Comparison of ENCODE assay signal across 23 mouse cellular contexts in the genomic region with DNA sequence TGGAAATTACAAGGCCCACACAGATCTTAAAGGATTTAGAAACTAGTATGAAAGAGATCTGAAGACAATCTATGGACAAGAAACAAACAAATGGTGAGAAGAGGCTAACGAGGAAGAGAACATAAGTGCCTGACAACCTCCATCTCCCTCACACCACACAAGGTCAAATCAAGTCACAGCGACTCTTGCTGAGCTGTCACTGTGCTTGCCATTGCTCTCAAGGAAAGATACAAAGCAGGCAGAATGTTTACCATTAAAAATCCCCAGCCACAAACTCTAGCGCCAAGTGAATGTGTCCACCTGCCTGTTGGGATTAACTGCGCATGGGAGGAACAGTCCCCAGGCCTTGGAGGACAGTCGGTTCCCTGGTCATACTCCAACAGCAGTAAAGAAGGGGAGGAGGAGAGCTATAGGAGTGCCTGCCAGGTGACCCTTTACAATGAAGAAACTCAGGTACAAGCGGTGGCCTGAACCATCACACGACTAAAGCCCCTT. TPM values are rescaled to one million over a fixed set of nuclear protein-coding genes. Genes with fewer than 3 reads are reported as not detected.
DNase-seq lines count a peak whose midpoint lies in the region; ATAC-seq and TF ChIP-seq lines count a peak whose summit lies in the region.
"Had no signal": no experiment of that assay in that cellular context is flagged by ENCODE, and none has a peak within 500 bp of the region (broad histone marks: within the 10 kb centered on the region; RNA-seq: fewer than 3 reads in every experiment).

No protein-coding gene starts in this region.

- no peak overlapping the region for H3K9ac ChIP-seq in lung, embryonic 14.5 days
- no peak overlapping the region for H3K9ac ChIP-seq in lung, embryonic 16.5 days (ENCODE audit: low read length)
- H3K9ac ChIP-seq: embryonic facial prominence, embryonic 12.5 days; forebrain, embryonic 13.5 days; forebrain, embryonic 15.5 days had no signal

- H3K27me3 ChIP-seq in heart, embryonic 10.5 days (ENCODE audit: insufficient read depth, poor library complexity, severe bottlenecking): no peaks in the 10 kb centered on the region
- H3K27me3 ChIP-seq in lung, embryonic 14.5 days (ENCODE audit: insufficient read depth, low read length): no peaks in the 10 kb centered on the region
- H3K27me3 ChIP-seq in lung, embryonic 16.5 days (ENCODE audit: control insufficient read depth, insufficient read depth, low read depth, low read length): no peaks in the 10 kb centered on the region
- H3K27me3 ChIP-seq: CH12.LX; embryonic facial prominence, embryonic 12.5 days; forebrain, embryonic 13.5 days; forebrain, embryonic 15.5 days; Patski had no signal

- DNase-seq in adrenal gland, adult 2 months: peak; percentile 18
- DNase-seq in adrenal gland, postnatal 36 days: no peak
- no peak for DNase-seq in heart, embryonic 10.5 days (ENCODE audit: low spot score)
- no peak for DNase-seq in heart, adult 18-20 months
- peak; percentile 60 for DNase-seq in lung, embryonic 14.5 days
- no peak for DNase-seq in lung, postnatal 4 days
- DNase-seq in lung, postnatal 36 days: no peak
- DNase-seq: B cell, adult 2 months; cerebellum, adult 11-12 months; cerebellum, adult 2 months; cerebellum, adult 9-10 months; cerebellum, postnatal 10 days; cerebellum, postnatal 25 days had no signal

- no peaks in the 10 kb centered on the region for H3K9me3 ChIP-seq in heart, embryonic 10.5 days
- H3K9me3 ChIP-seq in lung, embryonic 14.5 days (ENCODE audit: low read depth, low read length): no peaks in the 10 kb centered on the region
- H3K9me3 ChIP-seq in lung, embryonic 16.5 days (ENCODE audit: control insufficient read depth, low read length): no peaks in the 10 kb centered on the region
- H3K9me3 ChIP-seq: embryonic facial prominence, embryonic 10.5 days; embryonic facial prominence, embryonic 12.5 days; forebrain, embryonic 13.5 days; forebrain, embryonic 15.5 days; G1E had no signal

- no peak for TF ChIP-seq CTCF in lung, embryonic 14.5 days (IDR thresholded peaks at IDR 0.05; ENCODE audit: low read depth)

- peak overlapping the region; percentile 24; the same call in 1 of the 2 replicates for H3K27ac ChIP-seq in heart, embryonic 10.5 days
- peak overlapping the region; percentile 81 for H3K27ac ChIP-seq in lung, embryonic 14.5 days (ENCODE audit: low read depth)
- H3K27ac ChIP-seq in lung, embryonic 16.5 days (ENCODE audit: low read length): peak overlapping the region; percentile 63; the same call in 1 of the 2 replicates
- H3K27ac ChIP-seq: embryonic facial prominence, embryonic 10.5 days; embryonic facial prominence, embryonic 12.5 days; forebrain, embryonic 13.5 days; forebrain, embryonic 15.5 days had no signal

- WGBS in heart, embryonic 10.5 days: 81% methylated on average over 7 of the region's 7 CpGs
- 60% methylated on average over 7 of the region's 7 CpGs for WGBS in lung, embryonic 14.5 days
- WGBS in lung, embryonic 16.5 days: 66% methylated on average over 7 of the region's 7 CpGs

- no peak overlapping the region for H3K4me2 ChIP-seq in lung, embryonic 14.5 days
- H3K4me2 ChIP-seq in lung, embryonic 16.5 days (ENCODE audit: low read depth, low read length): no peak overlapping the region
- H3K4me2 ChIP-seq: embryonic facial prominence, embryonic 12.5 days; forebrain, embryonic 13.5 days; forebrain, embryonic 15.5 days had no signal

- peak; percentile 50; the same call in 1 of the 2 replicates for ATAC-seq in lung, embryonic 14.5 days (ENCODE audit: insufficient read depth)
- peak; percentile 64 for ATAC-seq in lung, embryonic 16.5 days (ENCODE audit: low read depth)
- ATAC-seq: activated CD4-positive, CD25-positive, alpha-beta regulatory T cell, adult 4 months; CD4-positive, CD25-positive, alpha-beta regulatory T cell, adult 4 months; forebrain, embryonic 13.5 days; forebrain, embryonic 15.5 days; Patski had no signal

- H3K4me3 ChIP-seq in heart, embryonic 10.5 days: no peak overlapping the region
- H3K4me3 ChIP-seq in lung, embryonic 14.5 days (ENCODE audit: low read depth, low read length): no peak overlapping the region
- no peak overlapping the region for H3K4me3 ChIP-seq in lung, embryonic 16.5 days (ENCODE audit: low read length)
- H3K4me3 ChIP-seq: embryonic facial prominence, embryonic 10.5 days; embryonic facial prominence, embryonic 12.5 days; forebrain, embryonic 13.5 days; forebrain, embryonic 15.5 days had no signal

- H3K4me1 ChIP-seq in heart, embryonic 10.5 days: peaks cover 29% of the 10 kb centered on the region
- peaks cover 24% of the 10 kb centered on the region for H3K4me1 ChIP-seq in lung, embryonic 14.5 days (ENCODE audit: insufficient read depth)
- H3K4me1 ChIP-seq in lung, embryonic 16.5 days (replicated peaks; ENCODE audit: control insufficient read depth, insufficient read depth, low read length): peaks cover 29% of the 10 kb centered on the region

- peaks cover 72% of the 10 kb centered on the region for H3K36me3 ChIP-seq in heart, embryonic 10.5 days
- H3K36me3 ChIP-seq in lung, embryonic 14.5 days (ENCODE audit: insufficient read depth): peaks cover 88% of the 10 kb centered on the region
- peaks cover 34% of the 10 kb centered on the region for H3K36me3 ChIP-seq in lung, embryonic 16.5 days (ENCODE audit: control insufficient read depth, insufficient read depth, low read length)

RNA-seq across cellular contexts. Expression of a gene that starts 16.0 kb away (rescaled TPM):
- 10 to 100 TPM; 25.0 to 46.9 TPM for total RNA-seq in adrenal gland, adult 2 months (2021)
- polyA plus RNA-seq in adrenal gland, adult 2 months (2012; rRNA removed): 9.6 and 11.7 TPM in 2 replicates
- 10 to 100 TPM; 33.2 to 36.9 TPM for total RNA-seq in adrenal gland, postnatal 36 days (2021)
- 43.2 and 46.3 TPM in 2 replicates for polyA plus RNA-seq in heart, embryonic 10.5 days (2016; fragmentation: Nextera tagmentation; extraction: Ambion mirVana)
- 1 to 10 TPM; 7.9 to 8.0 TPM for total RNA-seq in heart, adult 18-20 months (2021)
- 71.2 and 74.2 TPM in 2 replicates for polyA plus RNA-seq in lung, embryonic 14.5 days (2014; fragmentation: Nextera tagmentation; extraction: Ambion mirVana)
- polyA plus RNA-seq in lung, embryonic 16.5 days (2015; fragmentation: Nextera tagmentation; extraction: Ambion mirVana): 58.7 and 60.1 TPM in 2 replicates

Comparison
In these comparisons a context has a peak if more than half of its experiments do, and no peak if none do; other contexts are left out.
1. DNase-seq: peak in adrenal gland, adult 2 months (single experiment) and lung, embryonic 14.5 days (single experiment); none in adrenal gland, postnatal 36 days (0 of 2), heart, embryonic 10.5 days (single experiment), heart, adult 18-20 months (0 of 2), lung, postnatal 4 days (0 of 2) and lung, postnatal 36 days (single experiment).
2. H3K27ac ChIP-seq: peak in every context shown above with its lines; median percentile 81 in lung, embryonic 14.5 days; 63 in lung, embryonic 16.5 days; 24 in heart, embryonic 10.5 days.